Mouse (Mus musculus): ENCODE results near the gene Grin2b.
"Not testable (repeated sequence)": the region's sequence is repeated elsewhere in the genome, so short reads cannot be mapped to it uniquely, and the experiment has no call there.

Grin2b gene

DNA sequence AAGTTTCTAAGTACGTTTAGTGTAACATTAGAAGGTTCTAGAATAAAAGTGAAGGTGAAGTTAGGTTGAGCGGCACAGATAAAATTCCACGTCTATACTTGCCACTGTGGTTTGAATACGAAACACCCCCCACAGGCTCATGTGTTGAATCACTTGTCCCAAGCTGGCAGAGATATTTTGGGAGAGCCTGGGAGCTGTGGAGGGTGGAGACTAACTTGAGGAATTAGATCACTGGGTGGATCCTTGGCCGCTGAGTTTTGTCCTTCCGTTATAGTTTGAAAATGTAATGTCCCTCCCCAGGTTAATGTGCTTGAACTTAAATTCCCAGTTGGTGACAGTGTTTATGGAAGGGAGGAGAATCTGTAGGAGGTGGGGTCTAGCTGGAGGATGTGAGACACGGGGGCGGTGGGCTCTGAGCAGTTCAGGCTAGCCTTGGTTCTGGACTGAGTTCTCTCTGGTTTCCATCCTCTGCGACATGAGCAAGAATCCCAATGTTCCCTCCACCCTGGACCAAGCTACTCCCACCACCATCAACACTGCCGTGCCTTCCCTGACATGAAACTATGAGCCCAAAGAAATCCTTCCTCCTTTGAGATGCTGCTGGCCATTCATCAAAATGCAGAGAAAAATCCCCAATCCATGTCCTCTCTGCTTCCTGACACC is 375.8 kb downstream of the Grin2b start:
- DNase-seq (ENCODE audit: low spot score) = no peak

DNA sequence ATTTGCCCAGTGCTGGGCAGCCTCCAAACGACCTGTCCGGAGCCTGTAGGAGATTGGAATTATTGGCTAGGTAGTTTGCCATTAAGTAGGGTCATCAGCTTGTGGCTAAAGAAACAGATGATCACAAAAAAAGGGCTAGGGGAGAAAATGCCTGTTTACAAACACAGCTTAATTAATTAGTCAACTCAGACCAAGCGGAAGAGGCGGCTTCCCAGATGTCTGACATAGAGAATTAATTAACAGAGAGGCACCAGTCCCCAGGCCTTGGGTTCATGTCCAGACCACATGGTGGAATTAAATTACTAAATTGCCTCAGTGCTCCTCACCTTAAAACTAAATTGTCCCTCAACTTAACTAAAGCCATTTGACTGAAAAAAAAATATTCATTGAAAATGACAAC is 376.4 kb downstream of the Grin2b start:
- no peak for DNase-seq (ENCODE audit: low spot score)

DNA sequence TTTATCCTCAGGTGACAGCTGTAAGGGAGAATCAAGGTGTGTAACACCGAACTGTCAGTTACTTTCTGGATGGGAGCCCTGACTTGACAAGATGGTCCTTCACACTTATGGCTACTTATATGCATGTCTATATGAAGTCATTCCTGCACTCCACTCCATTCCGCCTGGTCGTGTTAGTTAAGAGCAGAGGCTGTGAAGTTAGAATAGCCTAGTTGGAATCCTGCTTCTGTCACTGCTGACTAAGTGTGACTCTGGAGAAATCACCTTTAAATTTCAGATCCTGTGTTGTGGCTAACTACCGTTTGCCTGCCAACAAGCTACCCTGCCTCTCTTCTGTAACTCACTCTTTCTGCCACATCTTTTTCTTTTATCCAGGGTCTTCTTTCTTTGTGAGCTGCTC is 381.9 kb downstream of the Grin2b start:
- no peak for DNase-seq (ENCODE audit: low spot score)

DNA sequence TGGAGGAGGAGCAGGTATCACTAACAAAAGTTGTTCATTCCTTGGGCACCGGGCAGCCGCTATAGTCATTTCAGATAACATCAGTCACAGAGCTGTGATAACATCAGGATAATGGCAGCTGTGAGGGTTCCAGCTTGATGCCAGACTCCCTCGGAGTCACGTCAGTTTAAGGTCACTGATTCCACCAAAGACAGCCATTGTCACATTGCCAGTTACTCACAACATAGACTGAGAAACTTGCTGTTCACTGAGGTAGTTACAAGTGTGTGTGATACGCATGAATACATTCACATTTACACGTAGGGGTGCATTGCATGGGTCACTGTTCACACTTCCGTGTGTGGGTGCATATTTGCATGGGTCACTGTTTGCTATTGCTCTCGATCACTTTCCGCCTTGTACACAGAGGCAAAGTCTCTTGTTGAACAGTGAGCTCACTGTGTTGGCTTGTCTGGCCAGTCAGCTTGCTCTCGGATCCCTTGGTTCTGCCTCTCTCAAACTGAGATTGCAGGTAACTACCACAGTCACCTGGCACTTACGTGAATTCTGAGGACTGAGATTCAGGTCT is 383.6 kb downstream of the Grin2b start:
- DNase-seq (ENCODE audit: low spot score) = no peak

DNA sequence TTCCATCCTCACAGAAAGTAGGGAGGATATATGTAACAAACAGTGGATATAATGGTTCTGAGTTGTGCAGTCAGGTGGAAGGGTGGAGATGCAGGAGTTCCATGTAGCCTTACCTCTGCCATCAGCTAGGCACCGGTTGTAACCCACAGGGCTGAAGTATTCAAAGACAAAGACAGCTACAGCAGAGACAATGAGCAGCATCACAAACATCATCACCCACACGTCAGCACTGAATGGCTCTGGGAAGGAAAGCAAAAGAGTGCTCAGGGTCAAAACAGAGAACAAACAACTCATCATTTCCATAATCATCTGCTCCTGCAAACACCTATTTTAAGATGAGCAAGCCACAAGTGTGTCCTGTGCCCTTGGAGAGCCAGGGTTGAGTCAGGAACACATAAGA is 398.6 kb downstream of the Grin2b start:
- no peak for DNase-seq (ENCODE audit: low spot score)

DNA sequence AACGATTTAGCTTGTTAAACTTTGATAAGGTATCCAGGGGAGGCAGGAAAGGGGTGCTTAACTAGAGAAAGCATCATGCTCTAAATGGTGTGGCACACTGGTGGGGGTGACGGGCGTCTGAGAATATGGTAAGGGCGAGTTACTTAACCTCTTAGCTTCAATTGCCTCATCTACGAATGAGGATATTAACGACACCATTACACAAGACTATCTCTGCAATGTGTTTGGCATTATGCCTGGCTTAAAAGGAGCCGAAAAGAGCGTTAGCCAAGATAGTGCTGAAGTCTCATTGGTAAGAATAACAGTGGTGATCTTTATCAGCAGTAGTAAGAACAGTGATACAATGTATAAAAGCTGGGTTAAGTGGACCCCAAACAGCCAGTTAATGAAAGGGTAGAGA is 405.7 kb downstream of the Grin2b start:
- no peak for DNase-seq (ENCODE audit: low spot score)

DNA sequence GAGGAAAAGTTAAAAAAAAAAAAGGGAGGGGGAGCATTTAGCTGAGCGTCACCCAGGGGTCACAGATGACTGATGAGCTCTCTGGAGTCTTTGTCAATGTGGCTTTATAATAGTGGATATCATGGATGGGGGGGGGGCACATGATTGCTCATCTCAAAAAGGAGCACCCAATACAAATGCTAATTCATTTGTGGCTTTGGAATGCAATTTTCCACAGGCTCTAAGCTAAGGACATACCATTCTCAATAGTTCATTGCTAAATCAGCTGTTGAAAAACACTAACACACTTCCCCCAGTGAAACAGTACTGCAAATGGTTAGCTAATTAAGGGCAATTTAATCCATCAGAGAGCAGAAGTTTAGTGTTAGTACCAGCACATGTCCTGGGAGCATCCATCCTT is 414.6 kb downstream of the Grin2b start:
- no peak for DNase-seq (ENCODE audit: low spot score)

DNA sequence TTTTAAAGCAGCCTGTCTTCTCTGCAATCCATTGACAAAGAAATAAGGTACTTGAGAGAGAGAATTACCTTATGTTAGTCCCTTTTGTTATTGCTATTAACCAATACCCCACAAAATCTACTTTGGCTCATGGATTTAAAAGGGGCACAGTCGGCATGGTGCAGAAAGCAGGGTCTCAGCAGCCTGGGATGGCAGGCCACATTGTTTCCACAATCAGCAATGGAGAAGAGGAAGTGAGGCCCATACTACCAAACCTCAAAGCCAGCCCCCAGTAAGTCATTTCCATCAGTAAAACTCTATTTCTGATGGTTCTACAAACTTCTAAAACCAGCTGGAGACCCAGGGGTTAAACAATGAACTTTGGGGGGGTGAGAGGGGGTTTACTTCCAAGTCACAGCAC is 417.2 kb downstream of the Grin2b start:
- DNase-seq (ENCODE audit: low spot score) = no peak

DNA sequence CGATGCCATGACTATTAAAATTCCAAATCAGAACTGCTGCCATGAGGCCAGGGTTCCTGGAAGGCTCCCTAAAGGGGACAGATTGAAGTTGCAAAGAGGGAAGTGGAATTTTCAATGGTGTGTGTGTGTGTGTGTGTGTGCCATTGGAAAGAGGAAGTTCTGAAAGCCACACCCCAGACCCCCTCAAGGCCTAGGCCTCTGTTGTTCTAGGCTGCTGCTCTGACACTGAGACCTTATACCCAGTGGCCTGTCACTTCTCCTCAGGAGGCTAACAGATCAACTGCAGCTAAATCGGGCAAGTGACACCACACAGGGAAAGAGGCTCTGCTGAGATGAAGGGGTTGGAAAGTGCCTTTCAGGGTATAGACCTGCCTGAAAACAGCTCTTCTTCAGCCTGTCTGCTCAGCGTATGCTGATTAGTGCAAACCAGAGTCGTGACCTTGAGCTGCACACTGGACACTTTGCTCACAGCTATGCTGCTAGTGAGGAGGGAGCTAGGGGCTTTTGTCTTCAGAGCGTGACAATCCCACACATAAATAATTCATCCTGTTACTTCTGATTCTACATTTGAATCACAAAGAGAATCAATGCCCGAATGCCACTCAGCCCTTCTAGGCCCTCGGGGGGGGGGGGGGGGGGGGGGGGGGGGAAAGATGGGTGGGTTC is 424.8 kb downstream of the Grin2b start:
- DNase-seq (ENCODE audit: low spot score) = no peak

DNA sequence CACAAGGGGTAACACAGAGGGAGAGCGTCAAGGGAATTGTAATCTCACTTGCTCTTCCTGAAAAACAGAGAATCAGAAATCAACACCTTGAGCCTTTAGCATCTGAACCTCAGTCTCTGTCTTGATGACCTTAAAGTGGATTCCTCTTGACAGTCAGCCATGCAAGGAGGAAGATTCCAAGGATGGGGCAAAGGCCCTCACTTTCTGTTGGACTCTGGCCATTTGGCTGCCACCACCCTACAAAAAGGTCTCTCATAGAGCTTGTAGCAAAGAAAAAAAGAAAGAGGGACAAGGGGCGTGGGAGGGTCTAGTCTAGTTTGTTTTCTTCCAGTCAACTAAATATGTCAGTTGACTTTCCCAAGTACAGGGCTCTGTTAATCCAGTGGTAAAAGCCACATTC is 427.7 kb downstream of the Grin2b start:
- DNase-seq (ENCODE audit: low spot score) = no peak

DNA sequence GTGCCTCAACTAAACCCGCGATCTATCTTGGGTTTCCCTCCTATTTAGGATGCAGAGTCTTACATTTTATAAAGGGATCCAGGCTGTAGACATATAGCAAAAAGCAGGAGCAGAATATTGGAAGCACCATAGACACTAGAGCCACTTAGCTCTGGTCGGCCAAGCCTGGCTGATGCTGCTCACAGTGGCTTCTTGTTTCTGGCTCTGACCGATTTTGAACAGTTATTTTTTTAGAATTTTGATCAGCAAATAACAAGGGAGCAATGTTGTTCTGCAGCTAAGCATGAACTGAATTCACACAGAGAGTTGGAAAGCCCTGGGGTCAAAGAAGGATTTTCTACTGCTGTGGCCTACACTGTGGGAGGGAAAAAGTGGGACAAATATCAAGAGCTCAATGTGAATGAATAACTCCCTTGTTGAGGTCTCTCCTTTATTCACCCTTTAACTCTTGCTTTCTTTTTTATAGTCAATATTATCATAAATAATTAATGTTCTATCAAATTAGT is 439.0 kb downstream of the Grin2b start:
- no peak for DNase-seq (ENCODE audit: low spot score)

DNA sequence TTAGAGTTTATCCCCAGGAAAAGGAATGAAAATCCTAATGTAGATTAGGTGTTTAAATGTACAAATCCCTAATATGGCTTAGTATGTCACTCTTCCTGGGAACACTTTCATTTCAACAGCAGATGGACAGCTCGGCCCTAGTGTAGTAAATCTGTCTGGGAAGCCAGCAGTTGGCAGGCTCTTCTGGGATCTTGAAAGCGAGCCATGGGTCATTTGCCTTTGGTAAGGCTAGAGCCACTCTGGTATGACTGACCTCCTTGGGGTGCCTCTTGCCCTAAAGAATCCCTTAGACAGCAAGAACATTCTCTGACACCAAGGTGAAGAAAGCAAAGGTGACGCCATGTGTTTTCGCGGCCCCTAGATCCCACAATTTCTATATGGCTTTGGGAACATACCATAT is 446.2 kb downstream of the Grin2b start:
- DNase-seq (ENCODE audit: low spot score) = no peak

DNA sequence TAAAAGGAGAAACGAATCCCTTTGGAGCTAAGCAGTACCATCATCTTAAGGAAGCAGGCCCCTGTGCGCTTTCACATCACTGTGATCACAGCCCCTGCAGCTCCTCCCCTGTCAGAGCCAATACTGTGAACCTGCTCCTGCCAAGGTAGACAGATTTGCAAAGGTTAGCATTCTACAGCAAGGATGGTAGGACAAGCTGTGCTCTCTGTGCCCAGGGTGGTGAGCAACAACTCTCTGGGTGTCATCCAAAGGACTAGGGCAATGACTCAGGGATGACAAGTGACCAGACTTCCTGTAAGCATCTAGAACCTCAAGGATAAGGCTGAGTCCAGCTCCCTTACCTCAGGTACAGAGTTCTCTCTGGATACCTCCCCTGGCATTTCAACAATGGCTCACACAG is 451.6 kb downstream of the Grin2b start:
- no peak for DNase-seq (ENCODE audit: low spot score)

DNA sequence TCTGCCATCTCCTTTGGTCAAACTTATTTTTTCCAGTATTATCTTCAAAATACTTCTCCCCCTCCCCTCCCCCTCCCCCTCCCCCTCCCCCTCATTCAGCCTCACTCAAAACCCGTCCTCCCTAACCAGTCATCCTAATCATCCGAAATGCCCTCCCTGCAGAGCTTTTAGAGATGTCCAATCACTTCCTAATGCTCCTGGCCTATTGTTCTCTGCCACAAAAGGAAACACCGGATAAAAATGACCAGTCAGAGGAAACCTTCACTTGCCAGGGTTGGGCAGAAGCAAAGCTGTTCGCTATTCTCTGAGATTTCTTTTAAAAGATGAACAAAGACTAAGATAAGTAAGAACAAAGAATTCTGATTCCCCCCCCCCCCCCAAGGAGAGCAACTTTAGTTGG is 458.4 kb downstream of the Grin2b start:
- no peak for DNase-seq (ENCODE audit: low spot score)

DNA sequence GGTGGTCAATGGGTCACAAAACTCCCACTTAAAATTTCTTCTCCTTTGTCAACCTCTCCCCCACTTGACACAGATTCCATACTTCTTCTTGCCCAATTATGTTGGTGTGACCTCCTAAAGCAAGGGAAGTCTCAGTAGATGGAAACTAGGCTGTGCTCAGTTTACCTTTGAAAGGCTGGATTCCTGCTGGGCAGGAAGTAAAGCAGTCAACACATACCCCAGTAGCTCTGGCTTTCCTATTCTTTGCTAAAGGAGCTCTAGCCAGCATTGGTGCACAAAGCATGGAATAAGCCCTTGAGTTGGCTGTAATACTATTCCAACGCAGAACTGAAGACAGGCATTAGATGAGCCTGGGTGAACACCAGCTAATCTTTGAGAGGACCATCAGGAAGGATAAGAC is 459.1 kb downstream of the Grin2b start:
- no peak for DNase-seq (ENCODE audit: low spot score)

DNA sequence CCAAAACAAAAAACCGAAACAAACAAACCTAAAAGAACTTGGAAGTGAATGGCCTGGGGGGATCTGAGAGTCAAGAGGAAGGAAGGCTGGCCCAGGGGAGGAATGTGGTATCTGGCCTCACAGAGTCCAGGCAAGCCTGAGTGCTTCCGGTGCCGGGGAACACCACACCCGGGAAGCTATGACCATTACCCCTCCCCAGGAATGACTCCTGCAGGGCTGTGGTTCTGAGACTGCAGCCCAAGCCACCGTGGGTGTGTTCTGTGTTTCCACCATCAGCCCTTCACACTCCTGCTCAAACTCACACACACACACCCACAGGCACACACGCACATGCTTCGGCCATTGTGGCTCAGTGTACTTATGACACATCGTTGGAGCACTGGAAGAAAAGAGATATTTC is 459.6 kb downstream of the Grin2b start:
- DNase-seq (ENCODE audit: low spot score) = no peak

DNA sequence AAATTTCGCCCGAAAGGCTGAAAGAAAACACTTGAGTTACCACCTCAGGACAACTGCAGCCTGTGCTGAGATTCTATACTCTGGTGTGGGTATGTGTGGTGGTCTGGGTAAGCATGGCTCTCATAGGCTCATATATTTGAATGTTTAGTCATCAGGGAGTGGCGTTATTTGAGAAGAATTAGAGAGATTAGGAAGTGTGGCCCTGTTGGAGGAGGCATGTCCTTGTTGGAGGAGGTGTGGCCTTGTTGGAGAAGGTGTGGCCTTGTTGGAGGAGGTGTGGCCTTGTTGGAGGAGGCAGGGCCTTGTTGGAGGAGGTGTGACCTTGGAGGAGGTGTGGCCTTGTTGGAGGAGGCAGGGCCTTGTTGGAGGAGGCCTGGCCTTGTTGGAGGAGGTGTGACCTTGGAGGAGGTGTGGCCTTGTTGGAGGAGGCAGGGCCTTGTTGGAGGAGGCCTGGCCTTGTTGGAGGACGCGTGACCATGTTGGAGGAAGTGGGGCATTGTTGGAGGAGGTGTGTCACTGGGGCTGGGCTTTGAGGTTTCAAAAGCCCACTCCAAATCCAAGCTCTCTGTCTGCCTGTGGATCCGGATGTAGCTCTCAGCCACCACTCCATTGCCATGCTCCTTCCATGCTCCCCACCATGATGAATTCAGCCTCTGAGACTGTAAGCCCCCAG is 466.3 kb downstream of the Grin2b start:
- not testable (repeated sequence) for DNase-seq (ENCODE audit: low spot score)

DNA sequence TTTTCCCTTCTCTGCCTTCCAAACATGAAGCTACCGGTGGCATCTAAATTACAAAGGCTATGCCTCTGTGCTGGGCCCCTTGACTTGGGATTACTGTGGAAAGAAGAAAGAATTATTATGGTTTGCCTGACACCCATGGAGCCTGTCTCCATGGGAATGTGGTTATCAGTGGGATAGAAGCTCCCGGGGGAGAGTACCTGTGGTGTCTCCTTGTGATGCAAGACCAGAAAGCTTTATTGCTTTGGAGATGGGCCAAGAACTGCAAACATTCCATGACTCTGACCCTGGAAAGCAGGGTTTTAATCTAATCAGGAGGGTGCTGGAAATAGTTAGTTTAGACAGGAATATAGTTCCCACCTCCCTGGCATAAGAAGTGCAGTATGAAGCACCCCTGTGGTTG is 469.7 kb downstream of the Grin2b start:
- no peak for DNase-seq (ENCODE audit: low spot score)

DNA sequence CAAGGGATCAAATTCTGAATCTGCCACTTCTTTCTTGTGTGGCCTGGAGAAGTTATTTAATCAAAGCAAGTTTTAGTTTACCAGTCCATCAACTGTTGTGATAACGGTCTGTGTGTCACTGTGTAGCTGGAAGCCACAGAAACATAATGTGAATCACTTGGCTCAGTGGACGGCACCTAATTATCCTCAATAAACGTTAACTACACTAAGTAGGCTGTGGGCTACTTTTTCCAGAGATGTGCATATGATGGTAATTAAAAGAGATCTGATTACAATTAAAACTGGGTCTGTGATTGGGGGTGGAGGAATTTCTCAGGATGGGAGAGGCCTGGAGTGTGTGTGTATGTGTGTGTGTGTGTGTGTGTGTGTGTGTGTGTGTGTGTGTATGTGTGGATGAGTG is 471.9 kb downstream of the Grin2b start:
- DNase-seq (ENCODE audit: low spot score) = no peak

DNA sequence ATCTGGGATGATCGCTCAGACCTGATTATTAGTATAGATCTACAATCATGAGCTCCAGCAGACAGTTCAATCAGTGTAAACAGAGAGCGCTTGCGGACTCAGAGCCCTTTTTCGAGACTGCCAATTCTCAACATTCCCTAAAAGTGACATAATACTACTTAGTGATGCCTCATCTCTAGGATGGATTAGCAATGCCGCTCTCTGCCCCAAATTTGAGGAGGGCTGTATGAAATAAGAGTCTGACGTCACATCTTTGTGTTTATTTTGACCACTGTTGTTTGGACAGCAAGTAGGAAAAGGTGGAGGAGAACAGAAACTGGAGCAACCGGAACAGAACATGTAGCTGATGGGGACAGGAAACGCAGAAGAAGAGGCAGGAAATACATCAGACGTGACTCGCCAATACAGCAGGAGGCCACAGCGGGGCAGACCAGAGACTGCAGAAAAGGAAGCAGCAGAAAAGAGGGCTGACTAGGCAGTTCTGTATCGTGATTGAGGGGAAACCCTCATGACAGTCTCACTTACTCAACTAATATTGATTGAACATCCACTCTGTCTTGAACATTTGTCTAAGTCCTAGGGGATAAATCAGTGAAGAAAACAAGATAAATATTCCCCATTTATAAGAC is 472.5 kb downstream of the Grin2b start:
- DNase-seq (ENCODE audit: low spot score) = no peak

DNA sequence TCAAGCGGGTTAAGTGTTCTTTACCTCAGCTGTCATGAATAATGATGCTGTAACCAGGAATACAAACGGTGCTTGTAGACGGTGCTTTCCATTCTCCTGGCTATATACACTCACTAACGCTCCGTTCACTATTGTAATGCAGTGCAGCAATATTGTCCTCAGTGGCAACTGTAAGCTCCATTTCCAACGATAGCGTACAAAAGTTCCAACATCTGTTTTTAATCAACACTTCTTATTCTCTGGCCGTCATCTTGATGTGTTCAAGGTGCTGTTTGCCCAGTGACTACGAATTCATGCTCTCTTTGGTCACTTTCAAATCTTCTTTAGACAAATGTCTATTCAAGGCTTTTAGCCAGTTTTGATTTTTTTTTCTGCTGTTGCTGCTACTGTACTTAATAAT is 480.8 kb downstream of the Grin2b start:
- no peak for DNase-seq (ENCODE audit: low spot score)

DNA sequence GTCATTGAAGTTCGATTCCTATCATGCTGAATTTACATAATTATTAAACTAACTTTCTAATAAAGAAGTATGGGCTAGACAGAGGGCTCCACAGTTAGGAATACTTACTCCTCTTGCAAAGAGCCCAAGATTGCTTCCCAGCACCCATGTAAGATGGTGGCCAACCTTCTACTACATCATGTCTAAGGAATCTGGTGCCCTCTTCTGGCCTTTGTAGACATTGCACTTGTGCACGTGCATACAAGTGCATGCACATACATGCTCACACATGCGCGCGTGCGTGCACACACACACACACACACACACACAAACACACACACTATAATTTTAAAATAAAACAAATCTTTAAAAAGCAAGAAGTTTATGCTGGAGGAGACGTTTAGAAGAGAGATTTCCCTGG is 481.8 kb downstream of the Grin2b start:
- no peak for DNase-seq (ENCODE audit: low spot score)

DNA sequence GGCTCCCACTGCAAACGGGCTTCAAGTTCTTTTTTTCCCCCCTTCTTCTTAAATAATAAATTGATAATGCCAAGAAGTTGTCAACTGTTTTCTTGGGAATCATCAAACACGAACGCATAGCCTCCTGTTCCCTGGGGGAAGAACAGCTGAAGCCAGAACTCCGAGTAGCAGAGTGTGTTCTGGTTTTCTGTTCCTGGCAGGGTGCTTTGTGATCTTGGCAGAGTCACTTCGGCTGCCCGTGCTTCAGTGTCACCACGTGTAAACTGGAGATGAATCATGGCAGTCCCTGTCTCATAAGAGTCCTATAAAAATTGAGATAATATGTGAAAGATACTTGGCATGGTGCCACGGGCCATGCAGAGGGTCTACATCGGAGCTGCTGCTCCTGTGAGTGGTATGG is 485.4 kb downstream of the Grin2b start:
- no peak for DNase-seq (ENCODE audit: low spot score)

Data from T-cell, adult 2 months (primary cell).